ENCODE assay signal across 15 mouse cellular contexts in the genomic region with DNA sequence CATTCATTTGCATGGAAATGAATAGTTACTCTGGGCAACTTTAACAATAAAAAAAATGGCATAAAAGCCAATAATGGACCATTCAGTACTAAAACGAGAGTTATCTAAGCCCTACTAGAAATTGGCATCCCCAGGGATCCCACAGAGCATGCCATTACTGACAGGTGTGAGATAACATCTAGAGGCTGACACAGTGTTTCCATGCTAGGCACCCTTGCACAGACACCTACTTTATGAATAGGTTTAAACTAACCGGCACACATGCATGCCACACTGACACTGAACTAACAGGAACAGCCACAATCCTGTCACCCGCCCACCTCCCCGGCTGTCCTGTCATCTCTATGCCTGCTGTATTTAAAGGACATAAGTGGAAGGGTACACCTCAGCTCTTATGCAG. TPM values are rescaled to one million over a fixed set of nuclear protein-coding genes. Genes with fewer than 3 reads are reported as not detected.
"Had no signal": no experiment of that assay in that cellular context is flagged by ENCODE, and none has a peak within 500 bp of the region (broad histone marks: within the 10 kb centered on the region; RNA-seq: fewer than 3 reads in every experiment).

No protein-coding gene starts in this region.

- H3K9ac ChIP-seq: limb, embryonic 13.5 days; liver, embryonic 14.5 days; neural tube, embryonic 13.5 days had no signal

- DNase-seq: kidney, adult 11 months; kidney, adult 9 months; kidney, postnatal 36 days; layer of hippocampus, adult 9-11 months; layer of hippocampus, postnatal 36 days; lung, adult 18-20 months; thymus, adult 18-20 months; thymus, postnatal 14 days had no signal

- H3K4me1 ChIP-seq: neural tube, embryonic 13.5 days had no signal

- H3K9me3 ChIP-seq: limb, embryonic 13.5 days; neural tube, embryonic 13.5 days had no signal

- H3K36me3 ChIP-seq: limb, embryonic 13.5 days; neural tube, embryonic 13.5 days had no signal

- H3K27me3 ChIP-seq: limb, embryonic 13.5 days; neural tube, embryonic 13.5 days had no signal

- H3K4me2 ChIP-seq: limb, embryonic 13.5 days; neural tube, embryonic 13.5 days had no signal

- H3K4me3 ChIP-seq: limb, embryonic 13.5 days; neural tube, embryonic 13.5 days had no signal

- H3K27ac ChIP-seq: kidney, postnatal 0 days; limb, embryonic 13.5 days; liver, embryonic 14.5 days; neural tube, embryonic 13.5 days; stomach, postnatal 0 days had no signal

RNA-seq across cellular contexts. Expression of gene Col4a4, which starts 58.7 kb away (rescaled TPM):
- total RNA-seq: megakaryocyte-erythroid progenitor cell, adult 5-6 weeks; monocyte, adult 5-6 weeks had no signal

RNA-seq across cellular contexts. Expression of gene Col4a3, which starts 58.8 kb away (rescaled TPM):
- total RNA-seq: megakaryocyte-erythroid progenitor cell, adult 5-6 weeks; monocyte, adult 5-6 weeks had no signal
